Mouse (Mus musculus): Measurements from ENCODE around the gene Esrrg.

GRCm38 (mm10) chr1:188214885-188215611, 606.5 kb downstream of the Esrrg start:
- no peak for TF ChIP-seq MAX (IDR thresholded peaks at IDR 0.05)
- TF ChIP-seq CTCF (IDR thresholded peaks at IDR 0.05; ENCODE audit: control insufficient read depth, insufficient read depth, insufficient read length) = no peak

Measured in C2C12 (cell line).